Mouse (Mus musculus): Measurements from ENCODE around the gene Robo1.

GRCm38 (mm10) chr16:72963782-72964181 is 655.7 kb downstream of the Robo1 start:
- TF ChIP-seq CTCF (IDR thresholded peaks at IDR 0.05; ENCODE audit: low read depth, low read length) = no peak
- no peak for TF ChIP-seq TAL1 (conservative IDR thresholded peaks at IDR 0.05; ENCODE audit: low read depth, low read length)
- no peak for TF ChIP-seq POLR2AphosphoS5 (IDR thresholded peaks at IDR 0.05; ENCODE audit: insufficient replicate concordance, low read depth, low read length)
- no peak for TF ChIP-seq GATA1 (IDR thresholded peaks at IDR 0.05; ENCODE audit: borderline replicate concordance, low read length)
- no peak for TF ChIP-seq GATA2 (IDR thresholded peaks at IDR 0.05; ENCODE audit: borderline replicate concordance, low read depth, low read length)
